Mouse (Mus musculus) adrenal gland, postnatal 14 days (tissue): ENCODE measurements at regions not wholly inside any gene's neighbourhood (a gene's known extent, or its start where the extent isn't known, plus 50 kb on each side); places are given as distances from the start of the nearest gene placed in this dataset.

ENCODE experiments used
- DNase-seq: peaks from one replicate; pipeline ENCODE4 v3.0.0; 2021; ENCODE audit warnings: mixed read lengths

DNA sequence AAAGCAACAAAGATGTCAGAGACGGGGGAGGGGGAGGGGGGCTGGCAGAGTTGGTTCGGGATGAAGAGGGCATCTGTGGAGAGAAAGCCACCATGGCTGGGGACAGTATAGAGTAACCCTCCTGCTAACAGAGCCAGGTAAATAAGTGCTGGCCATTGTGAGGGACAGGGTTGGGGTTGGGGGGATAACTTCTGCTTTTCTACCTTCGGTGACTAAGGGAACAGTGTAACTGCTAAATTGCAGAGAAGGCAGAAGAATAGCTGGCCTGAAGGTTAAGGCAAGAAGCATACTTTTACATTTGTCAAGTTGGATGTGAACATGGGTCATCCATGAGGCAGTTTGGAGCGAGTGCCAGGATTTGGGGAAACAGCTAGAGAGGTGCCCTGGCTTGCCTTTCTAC is 395.1 kb downstream of the H2al1j start:
- no peak for DNase-seq

DNA sequence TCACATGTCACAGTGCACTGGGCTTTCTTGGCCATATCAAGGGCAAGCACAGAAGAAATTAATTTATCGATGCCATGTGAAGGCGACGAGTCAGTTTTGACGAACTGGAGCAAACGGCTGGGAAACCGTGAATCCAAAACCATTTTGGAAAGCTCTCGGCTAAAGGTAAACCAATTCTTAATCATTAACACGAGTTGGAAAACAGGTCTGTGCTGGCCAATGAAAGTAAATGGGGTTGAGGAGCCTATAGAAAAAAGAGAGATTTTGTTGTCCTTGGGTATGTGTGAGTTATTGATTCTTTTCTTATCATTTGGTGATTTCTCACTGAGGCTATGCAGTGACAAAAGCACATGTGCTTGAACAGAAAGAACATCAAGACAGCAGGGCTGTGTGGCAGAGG is 397.1 kb downstream of the H2al1j start:
- DNase-seq = no peak

DNA sequence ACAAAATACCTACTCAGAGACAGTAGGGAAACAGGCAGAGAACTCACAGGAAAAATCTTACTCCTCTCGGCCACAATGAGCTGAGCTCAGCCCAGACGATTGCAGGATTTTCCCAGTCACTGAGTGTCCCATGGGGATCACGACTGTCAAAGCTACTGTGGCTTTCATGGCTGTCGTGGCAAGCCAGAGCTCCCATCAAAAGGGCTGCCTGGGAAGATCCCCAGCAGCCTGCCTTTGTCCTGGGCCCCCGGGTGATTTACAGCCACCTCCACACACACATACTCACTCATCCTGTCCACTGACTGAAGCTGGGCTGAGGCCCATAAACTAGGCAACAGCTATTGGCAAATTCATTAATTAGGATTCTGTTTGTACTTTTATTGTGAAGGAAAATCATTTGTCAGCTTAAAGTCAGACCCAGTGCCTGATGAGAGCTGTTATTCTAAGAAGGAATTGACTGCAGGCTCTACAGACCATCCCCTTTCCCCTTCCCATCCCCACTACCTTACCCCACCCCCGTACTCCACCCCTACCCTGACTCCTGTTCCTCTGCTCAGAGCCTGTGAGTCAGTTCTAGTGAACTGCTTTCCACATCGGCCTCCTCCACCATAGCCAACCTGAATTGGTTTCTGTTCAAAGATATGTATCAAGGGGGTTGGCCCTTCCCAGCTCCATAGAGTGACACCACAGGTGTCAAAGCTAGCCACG is 399.1 kb downstream of the H2al1j start:
- no peak for DNase-seq

DNA sequence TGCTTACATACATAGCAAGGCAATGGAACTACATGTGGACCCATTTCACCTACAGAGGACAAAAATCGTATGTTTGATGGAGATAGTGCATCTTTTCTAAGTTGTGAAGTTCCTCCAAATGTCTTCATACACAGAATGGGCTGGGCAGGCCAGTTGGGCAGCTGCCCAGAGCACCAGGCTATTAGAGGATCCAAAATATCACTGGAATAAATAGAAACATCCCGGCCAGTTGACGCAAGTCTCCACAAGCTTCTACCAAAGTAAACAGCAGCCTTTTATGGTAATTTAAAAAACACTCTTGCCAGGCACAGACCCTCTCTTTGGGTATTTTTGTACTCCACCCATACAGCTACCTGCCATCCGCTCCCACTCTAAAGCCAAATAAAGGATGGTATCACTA is 400.9 kb downstream of the H2al1j start:
- DNase-seq = no peak

DNA sequence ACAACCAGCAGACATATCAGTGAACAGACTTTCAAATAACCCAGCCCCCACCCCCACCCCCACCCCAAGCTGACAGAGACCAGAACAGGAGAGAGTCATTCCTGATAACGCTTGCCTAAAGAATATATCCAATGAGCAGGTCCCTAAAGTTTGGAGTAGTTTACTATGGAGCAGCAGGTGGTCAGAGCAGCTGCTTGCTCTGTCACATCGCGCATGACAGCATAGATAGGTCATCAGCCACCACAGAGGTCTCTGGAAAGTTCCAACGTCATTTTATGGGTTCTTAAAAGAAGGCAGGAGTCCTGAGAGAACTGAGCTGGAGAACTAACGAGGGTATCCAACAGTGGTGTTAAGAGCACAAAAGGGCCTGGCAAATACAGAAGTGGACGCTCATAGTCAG is 402.4 kb downstream of the H2al1j start:
- DNase-seq = no peak

DNA sequence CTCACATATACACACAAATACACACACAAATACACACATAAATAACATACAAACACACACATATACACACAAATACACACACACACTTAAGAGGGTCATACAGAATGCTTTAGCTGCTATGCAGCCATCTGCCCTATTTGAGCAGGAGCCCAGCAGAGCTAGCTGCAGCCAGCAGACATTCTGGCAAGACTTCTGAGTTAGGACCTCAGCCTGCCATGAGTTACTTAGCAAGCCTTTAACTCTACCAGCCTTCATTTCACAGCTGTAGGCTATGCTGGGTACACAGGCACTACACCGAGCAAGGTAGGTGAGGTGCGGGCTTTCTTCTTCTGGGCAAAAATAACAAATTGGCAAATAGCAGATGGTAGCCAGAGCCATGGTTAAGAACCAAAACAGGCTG is 404.7 kb downstream of the H2al1j start:
- DNase-seq = no peak

DNA sequence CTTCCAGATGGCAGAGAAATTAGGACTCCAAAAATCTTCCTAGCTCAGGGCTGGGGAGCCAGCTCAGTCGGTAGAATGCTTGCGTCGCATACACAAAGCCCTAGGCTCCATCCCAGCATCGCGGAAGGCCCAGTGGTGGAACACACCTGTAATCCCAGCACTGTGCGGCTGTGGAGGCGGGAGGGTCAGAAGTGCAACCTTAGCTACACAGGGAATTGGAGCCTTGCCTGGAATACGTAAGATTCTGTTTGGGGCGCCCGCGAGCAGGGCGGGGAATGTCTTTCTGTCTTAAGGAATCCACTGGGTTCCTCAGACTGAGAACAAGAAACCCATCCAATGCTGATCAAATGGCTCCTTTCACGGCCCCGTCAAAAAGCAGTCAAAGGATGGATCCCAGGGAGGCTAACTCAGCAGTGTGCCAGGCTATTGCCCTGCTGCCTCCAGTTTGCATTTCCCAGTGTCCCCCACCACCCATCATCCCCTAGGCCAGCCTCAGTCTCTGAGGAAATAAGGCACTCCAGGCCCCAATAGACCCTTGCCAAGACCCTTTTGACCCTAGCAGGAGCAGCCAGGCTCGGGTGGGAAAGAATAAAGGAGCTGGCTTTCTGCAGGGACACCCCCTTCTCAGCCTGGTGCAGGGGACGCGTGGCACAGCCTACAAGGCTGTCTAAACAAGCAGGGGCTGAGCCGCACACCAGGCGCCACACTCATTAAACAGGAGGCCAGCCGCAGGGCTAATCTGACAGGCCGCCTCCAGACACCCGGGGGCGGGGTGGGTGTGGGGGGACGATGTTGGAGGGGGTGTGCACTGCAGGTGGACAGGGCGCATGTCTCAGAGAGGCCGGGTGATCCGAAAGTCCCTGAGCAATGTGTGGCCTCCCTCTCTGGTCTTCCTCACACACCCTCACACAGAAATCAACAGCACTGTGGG is 407.1 kb downstream of the H2al1j start:
- DNase-seq = no peak

DNA sequence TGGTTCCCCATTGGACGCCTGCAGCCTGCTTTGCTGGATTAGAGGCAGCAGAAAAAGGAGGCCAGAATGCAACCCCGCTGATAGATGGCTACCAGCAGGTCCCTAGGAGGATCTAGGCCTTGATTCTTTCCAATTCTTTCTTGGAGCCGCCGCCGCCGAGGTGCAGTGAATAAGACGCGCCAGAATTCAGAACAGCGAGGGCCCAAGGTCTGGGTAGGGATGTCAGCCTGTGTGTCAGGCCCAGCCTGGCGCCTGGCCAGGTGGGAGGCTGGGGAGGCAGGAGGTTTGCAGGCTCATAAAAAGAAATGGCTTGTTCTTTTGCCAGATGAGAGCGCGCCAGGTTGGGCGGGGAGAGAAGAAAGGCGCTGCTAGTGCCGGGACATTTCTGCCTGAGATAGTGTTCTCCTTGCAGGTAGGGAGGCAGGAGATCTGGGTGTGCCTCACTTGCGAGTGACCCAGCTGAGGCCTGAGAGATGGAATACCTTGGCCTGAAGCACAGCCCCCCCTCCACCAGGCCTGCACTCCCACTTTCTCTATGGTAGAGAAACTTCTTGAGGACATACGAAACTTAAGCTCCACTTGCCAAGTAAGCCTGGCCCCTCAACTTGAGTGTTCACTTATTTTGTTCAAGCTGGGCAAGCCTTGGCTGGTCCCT is 408.0 kb downstream of the H2al1j start:
- DNase-seq = peak; percentile 89

DNA sequence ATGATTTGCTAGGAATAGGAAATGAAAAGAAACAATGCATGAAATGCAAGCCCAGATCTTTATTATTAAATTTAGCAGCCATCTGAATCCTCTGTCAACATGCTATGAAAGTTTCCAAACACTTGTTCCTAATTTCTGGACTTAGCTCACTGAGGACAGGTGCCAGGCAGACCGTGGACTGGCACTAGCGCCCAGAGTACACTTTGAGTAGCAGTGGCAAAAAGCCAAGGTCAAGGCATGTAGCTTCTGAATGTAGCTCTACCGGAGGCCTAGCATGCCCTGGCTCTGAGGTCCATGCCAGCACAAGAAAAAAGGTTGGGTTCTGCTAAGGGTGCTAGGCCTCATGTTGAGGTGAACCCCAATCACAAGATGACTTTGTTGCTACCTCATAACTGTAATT is 408.9 kb downstream of the H2al1j start:
- peak; percentile 52 for DNase-seq

DNA sequence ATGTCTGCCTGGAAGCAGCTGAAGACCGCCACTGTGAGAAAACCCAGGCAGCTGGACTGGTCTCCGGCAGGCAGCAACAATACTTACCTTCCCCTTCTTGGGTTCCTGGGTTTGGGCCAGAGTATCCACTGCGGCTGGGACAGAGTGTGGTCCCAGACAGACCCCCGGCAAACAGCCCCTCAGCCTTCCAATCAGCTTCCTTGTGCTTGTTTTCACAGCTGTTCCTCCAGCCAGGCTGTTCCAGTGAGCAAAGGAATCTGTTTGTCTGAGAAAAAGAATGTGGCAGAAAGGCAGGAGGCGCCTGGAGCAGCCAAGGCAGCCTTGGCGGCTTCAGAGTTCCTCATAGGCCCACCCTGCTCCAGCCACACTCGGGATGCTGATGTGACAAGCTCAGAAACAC is 411.9 kb downstream of the H2al1j start:
- no peak for DNase-seq

DNA sequence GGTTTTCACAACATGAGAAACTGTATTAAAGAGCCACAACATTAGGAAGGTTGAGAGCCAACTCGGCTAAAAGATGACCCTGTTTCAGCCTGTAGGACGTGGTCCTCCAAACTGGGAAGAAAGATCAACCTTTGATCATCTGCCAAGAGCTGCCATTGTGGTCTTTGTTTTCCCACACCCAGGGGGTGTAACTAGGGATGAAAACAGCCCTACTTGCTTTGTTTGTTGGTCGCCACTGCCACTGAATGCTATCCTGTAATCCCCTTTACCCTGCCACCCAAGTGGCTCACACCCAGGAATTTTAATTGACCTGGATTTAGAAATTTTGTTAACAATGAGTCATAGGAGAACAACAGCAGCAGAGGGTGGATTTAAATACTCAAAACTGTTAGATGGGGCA is 414.2 kb downstream of the Bcor start:
- no peak for DNase-seq

DNA sequence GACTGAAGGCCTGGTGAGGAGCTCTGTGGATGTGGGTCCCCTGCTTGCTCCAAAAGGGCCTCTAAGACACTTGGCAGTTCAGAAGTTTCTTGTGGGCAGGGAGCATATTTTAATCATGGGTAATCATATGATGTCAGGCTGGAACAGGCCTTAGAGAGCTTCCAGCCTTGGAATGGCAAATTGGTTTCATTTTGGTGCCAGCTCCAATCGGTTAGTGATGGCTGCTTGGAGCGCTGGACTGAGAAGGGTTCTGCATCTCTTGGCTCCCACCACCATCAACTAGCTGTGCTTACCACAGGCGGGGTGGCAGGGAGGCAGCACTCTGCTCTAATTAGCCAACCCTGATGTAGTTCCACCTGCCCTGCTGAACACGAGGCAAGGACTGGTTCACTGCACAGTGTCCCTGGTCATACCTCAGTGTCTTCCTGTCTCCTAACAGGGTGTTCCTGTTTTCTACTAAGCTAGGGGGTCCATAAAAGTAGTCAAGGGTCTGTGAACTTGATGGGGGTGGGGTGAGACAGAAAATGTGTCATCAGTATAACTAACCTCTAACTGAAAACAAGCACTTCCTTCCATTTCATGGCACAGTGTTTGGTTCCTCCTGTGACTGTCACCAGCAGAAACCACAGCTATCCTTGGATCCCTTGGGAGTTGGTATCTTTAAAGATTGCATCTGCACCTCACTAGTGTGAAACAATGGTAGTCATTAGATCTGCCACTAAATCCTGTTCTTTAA is 412.6 kb downstream of the Bcor start:
- DNase-seq = no peak

DNA sequence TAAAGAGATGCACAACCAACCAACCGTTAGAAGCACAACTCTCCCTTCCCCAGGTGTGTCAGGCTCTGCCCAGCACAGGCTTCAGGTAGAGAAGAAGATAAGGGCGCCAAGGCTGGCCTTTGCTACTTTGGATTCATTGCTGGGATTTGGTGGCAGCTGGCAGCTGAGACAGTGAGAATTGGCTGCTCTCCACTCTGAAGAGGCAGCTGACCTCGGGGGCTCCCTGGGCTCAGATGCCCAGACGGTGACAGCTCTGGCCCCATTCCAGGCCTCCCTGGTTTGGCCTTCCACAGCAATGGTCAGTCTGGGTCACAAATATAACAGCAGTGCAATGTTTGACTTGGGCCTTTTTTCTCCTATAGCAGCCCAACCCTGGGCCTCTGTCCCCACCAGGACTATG is 411.9 kb downstream of the Bcor start:
- peak; percentile 86 for DNase-seq

DNA sequence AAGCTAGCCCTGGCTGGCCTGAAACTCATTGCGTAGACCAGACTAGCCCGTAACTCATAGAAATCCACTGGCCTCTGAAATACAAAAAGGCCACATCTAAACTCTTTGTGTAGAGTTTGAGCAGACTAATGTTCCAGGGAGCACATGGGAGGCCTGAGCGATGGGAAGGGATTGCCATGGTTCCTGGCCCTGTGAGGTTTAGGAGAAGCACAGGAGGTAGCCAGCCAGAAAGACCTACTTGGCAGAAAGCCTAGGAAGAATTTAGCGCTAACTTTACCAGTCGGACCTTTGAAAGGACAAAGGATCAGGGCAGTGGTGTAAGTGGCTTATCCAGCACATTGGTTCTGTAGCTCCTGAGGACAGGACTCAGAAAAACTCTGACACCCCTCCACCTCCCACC is 407.6 kb downstream of the Bcor start:
- DNase-seq = no peak

DNA sequence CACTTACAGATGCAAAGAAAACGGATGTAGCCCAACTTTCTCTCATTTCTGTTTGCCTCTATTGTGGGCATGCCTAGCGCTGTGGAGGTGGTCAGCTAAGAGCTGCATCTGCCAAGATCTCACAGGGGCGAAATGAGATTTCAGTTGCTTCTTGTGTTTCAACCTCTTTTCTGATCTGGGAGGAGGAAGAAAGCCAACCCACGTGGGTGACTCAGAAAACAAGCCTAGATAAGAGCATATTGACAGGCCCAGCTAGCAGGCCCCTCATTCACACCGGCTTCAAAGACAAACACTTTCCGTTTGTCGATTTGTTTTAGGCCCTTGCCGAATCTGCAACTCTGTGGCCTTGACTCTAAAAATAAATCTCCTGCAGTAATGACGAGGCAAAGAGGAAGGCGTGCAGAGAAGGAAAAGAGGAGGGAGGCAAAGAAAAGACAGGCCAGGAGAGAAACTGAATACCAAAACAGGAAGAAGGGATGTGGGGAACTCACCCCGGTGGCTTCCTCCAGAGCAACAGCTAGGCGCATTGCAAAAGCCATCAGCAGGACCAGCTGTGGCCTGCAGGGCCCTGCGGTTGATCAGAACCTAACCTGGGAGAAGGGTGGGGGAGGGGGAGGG is 407.1 kb downstream of the Bcor start:
- no peak for DNase-seq

DNA sequence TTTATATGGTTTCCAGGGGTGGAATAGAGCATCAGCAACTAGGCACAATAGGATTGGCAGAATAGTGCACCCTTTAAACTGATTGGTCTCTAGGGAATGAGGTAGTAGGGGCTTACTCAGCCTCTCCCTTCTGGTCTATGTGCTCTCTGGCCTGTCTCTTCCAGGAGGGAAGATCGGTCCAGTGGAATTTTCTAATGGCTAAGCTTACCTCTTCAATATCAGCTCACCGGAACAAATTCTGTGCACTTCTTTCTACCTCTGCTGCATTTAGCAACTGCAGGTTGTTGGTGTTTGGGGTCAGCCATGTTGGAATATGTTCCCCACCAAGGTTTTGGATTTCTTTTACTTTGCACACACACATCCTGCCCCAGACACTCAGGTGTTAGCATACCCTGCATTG is 405.1 kb downstream of the Bcor start:
- DNase-seq = no peak

DNA sequence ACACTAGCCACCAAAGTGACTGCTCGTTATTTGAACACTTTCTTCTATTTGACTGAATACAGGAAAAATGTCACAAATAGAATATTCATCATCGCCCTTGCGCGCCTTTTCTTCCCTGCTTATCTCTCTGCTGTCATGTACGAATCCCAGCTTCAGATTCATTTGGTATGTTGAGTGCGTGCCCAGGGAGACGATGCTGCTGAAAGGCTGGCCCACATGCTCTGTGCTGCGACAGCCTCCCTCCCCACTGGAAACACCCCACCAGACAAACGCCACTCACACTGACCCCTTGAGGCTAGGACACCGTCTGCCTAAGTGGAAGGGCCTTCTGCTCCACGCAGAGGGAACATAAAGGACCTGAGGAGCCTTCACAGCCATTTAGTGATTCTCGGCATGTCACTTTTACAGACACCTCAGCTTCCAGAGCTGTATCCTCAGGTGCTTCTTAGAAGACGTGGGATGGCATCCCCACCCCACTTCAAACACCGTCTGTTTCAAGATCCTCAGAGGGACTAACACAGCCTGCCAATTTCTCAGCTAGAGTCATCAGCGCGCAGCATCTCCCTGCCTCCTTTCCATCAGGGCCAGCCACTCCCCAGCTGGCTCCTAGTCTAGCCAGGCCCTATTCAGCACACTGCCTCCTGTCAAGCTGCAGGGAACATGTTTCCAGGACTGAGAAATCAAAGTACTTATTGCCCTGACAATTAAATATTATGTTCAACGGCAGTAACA is 396.6 kb downstream of the Bcor start:
- peak; percentile 10 for DNase-seq

DNA sequence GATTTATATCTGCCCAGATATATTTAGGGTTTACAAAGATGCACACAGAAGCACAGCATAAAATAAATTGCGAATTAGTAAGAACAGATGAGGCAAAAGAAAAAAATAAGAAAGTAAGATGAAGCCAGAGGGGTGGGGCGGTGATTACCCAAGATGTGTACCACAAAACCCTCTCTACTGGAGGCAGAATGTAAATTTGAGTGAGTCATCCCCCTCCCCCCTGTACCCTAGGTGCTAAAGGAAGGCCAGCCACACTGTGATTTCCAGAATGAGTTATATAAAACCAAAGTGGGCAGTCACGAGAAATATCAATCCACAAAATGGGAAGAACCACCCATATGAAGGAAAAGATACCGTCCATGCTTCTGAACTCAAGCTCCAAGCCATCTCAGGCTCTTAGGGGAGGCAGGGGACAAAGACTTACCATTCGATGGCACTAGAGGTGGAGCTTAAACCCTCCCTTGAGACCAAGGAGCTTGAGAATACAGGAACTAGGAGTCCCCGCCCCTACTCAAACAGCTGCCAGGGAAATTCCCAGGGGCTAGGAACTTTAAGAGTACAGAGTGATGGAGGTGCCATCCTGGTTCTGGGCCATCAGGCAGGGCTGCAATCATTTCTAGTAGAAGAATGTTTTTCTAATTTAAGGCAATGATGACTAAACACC is 383.8 kb downstream of the Bcor start:
- DNase-seq = no peak

DNA sequence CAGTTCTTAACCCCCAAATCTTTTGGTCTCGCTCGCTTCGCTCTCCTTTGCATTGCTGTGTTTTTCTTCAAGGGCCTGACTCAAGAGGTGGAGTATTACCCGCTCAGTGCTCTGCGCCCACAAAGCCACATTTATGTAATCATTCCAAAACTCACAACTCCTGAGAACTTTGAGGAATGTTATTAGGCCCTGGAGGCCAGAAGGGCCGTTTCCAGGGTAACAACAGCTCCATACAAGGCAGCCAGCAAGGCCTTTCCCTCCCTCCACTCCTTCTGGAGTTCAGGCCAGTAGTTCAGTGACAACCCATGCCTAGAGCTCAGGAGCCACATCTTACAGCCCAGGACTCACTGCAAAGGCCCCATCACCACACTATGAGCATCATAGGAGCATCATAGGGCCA is 365.1 kb downstream of the Bcor start:
- no peak for DNase-seq

DNA sequence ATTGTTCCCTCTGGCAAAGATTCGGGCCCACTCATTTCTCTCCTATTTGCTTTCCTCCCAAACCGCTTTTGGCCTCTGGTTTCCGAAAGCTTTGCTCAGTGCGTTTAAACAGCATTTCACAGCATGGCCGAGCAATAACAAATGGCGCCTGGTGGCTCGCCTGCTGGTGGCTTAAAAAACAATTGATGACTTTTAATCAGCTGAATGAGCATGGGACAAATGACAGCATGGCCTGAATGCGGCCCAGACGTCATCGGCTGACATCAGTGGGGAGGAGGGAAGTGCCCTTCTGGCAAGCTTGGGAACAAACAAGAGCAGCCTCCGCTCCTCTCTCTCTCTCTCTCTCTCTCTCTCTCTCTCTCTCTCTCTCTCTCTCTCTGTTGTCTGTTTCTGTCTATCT is 362.3 kb downstream of the Bcor start:
- no peak for DNase-seq

DNA sequence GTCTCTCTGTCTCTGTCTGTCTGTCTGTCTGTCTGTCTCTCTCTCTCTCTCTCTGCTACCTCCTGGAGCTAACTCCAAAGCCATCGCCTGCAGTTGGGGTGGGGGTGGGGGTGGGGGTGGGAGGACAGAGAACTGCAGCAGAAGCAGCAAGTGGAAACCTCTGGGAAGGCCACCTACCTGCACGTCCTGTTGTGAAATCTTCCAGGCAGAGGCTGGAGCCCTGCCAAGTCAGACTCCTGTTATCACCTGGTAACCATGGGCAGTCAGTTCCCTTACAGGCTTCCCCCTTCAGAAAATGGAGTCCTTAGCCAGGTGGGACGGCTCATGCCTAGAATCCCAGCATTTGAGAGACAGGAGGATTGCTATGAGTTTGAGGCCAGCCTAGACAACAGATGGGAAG is 361.8 kb downstream of the Bcor start:
- no peak for DNase-seq
